Mouse (Mus musculus) thymus, postnatal 14 days (tissue): ENCODE results near the gene Mpped2.

Experiments
- DNase-seq: peaks from one replicate; pipeline ENCODE4 v3.0.0; 2021

The Mpped2 gene

DNA sequence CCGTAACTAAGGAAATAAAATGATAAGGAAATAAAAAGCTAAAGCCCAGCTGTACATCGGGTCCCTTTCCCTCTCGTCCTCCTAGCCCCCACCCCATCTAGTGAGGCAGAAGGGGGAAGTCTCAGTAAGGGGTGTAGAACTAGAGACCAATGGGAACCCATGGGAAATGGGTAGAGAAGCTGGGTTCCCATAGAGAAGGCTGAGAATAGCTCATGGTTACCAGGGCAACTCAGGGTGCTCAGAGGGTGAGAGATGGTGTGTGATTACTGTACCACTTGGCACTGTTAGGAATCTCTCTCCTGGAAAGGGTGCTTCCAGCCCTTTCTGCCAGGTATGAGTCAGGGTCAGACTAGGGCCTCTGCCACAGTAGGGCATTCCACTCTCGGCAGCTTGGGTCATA lies 54.3 kb downstream of the Mpped2 start:
- DNase-seq = no peak

DNA sequence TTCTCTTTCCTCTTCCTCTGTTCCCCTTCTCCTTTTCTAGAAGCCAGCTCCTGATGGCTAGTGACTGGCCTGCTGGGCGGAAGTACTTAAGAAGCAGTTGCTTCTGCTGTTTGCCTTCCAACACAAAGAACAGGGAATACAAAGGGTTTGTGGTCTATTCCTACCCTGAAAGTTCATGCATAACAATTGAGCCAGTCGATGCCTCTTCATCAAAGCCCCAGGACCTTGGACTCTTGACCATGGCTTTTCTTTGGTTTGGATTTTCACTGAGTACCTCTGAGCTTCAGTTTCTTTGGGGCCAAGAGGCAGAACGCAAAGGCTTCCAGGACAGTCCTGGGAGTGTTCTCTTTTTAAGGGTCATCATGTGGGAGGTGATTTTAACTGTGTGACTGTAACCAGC lies 57.8 kb downstream of the Mpped2 start:
- no peak for DNase-seq

DNA sequence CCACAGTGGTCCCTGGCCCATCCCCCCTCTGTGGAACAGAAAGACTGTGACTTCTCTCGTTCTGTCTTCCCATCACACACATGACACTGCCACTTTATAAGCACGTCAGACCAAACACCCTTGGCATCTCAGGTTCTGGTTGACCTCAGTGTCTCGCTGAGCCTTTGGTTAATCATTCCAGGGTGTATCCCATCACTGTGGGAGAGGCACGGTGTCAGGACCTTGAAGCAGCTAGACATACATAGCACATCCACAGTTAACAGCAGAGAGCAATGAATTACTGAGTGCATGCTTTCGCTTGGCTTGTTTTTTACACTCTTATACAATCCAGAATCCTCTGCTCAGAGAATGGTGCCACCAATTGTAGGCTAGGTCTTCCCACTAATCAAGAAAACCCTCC lies 60.6 kb downstream of the Mpped2 start:
- no peak for DNase-seq

DNA sequence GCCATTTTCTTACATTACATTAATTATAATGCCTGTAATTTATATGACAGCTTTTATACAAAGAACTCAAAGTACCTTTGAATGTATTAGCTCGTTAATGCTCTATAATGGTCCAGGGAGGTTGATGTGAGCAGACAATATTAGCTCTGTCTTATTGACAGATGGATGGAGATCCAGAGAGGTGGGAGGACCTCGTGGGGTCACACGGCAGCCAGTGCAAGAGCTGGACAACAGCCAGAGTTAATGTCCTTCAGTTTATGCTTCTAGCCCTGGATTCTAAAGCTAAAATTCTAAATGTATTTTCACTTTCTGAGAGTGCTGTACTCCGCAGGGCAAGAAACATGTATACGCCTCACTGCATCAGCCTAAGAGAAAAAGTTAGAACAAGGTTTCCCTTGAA lies 61.6 kb downstream of the Mpped2 start:
- DNase-seq = no peak

DNA sequence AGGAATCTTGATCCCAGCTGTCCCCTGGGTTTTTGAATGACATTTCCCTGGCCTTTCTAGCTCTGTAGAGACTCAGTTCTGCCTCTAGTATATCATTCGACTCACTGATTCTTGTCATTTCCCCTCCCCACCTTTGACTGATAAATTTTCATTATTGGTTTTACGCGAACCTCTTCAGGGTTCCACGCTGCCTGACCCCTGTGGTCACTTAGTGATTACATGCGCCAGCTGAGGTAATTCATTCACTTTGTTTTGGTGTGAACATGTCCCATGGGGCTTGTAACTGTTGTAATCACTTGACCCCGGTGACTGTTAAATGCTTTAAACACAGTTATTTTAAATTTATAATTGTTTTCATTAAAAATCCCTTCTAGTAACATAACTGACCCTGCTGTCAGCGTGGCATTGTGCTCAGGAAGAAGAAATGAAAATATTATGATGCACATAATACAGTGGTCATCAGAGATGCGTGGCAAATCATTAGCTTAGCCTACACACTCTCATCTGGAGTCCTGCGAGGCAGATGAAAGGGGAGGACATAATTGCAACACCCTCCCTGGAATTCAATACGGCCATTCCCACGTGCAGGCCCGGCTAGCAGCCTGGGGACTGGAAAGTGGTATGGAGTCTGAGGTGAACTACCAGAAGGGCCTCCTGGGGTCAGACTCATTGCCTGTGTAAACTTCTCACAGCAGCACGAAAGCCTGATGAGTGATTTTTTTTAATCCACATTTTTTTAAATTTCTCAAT lies 63.5 kb downstream of the Mpped2 start:
- DNase-seq = no peak

DNA sequence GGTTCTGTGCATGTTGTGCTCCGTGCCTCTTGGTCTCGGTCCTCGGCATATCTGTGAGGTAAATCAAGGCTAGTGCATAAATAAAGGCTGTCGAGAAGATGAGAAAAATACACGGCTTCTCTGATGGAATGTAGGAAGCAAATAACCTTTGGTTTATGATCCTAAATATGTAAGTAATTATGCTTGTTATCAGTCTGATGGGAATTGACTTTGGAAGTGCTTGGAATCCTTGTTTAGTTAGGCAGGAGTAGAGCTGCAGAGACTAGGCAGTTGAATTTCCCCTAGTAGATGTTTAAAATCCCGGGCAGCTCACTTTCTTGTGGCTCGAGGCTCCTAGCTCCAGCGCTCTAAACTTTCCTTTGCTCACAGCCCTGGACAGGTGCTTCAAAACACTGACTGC lies 69.9 kb downstream of the Mpped2 start:
- no peak for DNase-seq

DNA sequence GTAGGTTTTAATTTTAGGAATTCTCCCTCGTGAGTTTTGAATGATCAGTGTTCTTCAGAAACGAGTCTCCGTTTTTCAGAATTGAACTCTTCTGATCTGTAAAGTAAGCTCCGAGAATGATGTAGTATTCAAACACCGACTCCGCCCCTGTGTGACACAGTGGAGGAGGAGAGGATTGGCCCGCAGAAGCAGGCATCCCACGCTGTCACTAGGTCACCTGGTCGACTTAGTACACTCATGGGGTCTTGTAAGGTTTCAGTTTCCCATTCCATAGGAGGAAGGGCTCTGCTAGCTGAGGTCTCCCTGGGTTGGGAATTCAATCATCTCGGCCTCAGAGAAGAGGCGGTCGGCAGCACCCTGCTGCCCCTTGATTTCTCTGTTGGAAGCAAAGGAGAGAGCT lies 76.2 kb downstream of the Mpped2 start:
- DNase-seq = no peak

DNA sequence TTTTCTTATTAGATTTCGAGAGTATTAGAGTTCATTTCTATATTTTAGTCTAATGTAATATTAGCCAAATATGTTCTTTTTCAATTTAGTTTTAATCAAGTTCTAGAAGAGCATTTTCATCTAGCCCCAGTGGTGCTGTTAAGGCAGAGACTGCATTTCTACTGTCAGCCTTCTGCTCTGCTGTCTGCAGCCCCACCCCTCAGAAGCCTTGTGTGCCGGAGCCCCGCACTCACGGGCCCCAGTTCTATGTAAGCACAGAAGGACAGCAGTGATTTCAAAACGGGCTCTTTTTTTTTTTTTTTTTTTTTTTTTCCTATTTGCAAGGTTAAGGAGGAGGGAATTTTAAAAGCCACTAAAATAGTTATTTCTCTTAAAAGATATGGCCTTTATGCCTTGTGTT lies 79.6 kb downstream of the Mpped2 start:
- no peak for DNase-seq

DNA sequence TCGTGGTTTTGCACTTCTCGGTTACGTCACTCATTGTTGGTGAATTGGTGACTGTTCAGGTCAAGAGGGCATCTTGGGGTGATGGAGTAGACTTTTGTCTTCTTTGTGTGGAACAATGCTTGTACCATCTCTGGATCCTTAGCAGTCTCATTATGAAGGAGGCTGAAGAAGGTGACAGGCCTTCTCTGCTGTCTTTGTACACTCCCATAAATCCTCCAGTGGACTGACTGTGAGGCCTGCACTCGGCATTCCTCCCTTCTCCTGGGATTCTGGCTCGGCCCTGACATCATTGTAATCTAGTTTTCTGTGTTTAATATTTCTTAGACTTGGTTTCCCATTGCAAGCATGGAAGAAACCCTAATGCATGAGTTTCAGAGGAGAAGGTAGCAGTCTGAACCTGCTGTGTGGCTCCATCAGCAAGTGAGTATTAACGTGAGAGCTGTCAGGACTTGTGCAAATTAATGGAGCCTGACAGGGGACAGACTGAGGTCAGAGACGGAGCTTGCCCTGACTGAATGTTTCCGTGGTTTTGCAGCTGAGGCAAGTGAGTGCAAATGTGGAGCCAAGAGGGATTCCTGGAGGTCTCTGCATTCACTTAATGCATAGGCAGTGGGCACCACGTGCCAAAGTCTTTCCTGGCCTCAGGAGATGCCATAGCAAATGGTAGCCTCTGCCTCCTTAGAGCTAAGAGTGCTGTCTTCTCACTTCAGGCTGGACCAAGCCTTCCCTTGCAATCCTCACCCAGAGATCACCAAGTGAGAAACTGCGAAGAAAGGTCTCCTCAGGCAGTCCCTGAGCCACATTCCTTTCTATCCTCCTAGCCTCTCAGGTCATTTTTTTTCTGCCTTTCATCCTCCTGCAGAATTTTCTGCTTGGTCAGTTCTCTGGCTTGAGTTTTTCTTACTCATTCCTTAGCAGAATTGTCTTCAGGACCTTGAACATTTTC lies 81.5 kb downstream of the Mpped2 start:
- no peak for DNase-seq

DNA sequence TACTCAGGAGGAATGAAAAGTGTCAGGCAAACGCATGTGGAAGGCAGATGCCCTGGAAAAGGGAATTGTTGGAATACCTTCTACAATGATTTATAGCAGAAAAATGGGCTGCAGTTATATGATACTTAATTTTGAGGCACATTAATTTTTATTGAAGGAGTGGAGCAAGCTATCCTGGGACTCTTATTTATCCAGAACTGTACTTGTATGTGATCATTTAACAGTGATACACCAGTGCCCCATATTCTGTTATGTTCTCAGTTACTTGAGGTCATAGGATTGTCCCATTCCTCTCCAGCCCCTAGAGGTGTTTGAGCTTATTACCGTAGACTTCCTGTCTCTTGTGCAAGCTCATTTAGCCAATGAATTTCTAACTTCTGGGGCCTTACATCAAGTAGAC lies 82.9 kb downstream of the Mpped2 start:
- DNase-seq = no peak

DNA sequence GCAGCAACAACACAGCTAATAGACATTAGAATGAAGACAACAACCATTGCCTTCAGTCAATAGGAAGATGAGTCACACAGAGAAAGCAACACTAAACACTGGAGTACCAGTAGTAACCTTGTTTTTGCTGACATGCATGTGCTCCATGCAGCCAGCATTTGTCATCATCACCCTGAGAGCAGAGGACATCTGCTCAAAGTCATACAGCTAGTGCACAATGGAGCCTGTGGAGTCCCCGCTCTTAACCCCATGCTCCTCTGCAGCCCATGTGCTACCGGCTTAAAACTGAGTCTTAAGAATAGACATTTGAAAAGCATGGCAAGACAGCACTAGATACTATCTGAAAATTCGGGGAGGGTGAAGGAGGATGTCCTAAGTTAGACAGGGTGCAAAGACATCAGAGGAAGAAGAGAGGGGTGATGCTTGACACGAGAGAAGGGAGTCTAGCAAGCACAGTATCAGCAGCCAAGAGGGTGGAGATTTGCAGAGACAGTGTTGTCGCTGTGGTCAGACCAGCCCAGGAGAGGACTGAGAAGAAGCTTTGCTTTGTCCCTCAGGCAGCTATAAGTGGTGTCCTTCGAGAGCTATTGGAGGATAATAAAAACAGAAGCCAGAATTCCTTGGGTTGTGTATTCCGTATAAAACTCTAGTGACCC lies 85.9 kb downstream of the Mpped2 start:
- DNase-seq = no peak

DNA sequence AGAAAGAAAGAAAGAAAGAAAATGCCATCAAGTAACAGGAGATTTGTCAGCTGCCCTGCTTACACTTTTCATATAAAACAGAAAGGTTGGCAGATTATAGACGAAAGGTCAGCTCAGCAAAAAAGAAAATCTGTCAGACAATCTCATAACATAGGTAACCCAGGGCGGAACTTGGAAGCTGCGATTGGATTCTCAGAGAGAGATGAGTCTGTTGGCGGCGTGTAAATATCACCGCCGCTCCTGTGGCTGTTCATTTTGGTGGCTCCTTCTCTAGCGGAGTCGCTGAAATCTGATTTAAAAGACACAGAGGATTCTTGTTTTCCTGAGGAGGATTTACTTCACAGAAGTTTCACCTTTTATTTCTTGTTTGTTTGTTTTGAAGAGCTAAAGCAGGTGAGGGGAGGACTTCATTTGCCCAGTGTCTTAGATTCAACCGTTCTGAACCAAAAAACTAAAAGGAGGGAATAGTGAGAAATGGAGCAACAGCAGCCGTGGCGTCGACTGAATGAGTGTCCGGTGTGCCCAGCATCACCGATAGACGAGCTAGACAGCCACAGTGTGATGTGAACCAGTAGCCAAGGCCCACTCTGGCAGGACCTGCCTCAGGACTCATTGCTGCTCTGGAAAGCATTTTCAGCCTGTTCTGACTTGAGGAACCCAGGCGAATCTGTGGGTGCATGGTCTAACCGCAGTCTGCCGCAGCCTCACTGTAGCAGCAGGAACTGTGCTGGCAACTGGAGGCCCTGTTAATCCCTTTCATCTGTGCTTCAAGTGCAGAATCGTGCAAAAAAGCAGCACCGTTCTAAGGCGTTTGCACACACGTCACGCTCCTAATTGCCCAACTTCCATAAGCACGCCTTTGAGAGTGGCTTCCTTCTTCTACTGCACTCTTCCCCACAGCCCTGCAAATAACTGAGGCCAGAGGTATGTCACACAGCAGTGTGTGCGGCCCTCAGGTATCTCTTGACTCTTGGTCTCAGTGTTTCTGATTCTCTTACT lies 88.4 kb downstream of the Mpped2 start:
- no peak for DNase-seq

DNA sequence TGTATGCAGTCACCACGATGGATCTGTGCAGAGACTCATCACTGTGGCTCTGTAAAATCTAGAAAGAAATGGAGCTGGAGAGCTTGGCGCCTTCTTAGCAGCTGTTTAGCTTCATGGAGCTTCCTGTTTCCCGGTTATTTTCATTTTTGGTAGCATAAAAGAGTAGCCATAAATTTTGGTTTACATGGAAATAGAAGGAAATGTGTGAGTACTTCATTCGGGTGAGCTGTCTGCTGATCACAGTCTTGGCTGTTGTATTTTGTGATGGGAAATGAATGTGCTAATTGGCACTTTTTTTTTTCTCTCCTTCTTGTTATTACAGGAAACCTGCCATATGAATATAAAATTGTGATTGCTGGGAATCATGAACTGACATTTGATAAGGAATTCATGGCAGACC lies 90.2 kb downstream of the Mpped2 start:
- no peak for DNase-seq

DNA sequence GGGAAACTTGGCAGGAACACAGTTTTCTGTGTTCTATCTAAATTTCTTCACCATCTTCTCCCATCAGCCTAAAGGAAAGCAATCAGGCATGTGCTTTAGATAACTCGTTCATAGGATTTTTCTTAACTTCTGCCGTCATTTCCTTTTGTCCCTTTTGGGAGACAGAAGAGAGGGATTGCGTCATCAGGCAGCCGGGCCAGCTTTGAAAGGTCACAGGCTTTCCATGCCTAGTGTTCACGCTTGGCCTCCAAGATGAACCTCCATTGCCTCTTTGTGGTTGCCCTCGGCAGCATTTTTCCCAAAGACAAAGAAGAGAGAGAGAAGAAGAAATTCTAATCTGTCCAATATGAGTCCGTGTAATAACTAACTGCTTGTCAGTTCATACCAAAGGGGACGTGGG lies 95.0 kb downstream of the Mpped2 start:
- no peak for DNase-seq

DNA sequence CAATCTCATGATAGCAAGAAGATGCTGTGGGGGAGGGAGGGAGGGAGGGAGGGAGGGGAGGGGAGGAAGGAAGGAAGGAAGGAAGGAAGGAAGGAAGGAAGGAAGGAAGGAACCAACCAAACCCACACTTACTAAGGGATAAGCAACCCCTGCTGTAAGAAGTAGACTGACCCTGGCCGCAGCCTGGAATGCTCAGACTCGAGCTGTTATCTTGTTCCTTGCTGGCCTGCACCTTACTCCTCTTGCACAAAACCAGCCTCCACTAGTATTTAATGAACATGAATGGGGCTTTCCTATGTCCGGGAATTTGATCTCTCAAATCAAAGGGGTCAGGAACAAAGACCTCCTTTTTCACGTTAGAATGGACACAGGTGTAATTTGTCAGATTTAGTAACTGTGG lies 95.5 kb downstream of the Mpped2 start:
- DNase-seq = no peak

DNA sequence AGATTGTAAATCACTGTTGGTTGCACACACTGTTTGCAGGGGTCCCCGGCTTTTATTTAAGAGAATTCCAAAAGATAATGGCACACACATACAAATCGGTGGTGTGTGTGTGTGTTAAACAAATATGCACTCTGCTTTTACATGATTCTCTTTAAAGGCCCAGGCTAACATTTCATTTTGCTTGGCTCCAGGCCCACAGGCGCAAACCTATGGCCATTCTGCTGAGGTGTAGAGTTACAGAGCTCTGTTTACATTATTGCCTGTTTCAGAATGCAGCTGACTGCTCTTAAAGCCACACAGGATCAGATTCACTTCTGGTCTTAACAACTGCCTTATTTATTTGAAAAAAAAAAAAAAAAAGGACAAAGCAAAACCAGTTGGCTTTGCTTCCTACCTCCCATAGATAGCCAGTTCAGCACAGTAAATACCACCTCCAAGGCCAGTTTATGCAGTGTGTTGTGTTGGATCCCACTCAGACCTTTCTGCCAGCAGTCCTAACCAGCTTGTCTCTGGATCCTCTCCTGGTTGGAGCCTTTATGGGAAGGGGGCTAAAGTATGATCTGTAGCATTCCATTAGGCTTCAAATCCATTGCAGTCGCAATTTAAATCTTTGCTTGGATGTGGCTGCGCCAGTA lies 96.7 kb downstream of the Mpped2 start:
- DNase-seq = no peak

DNA sequence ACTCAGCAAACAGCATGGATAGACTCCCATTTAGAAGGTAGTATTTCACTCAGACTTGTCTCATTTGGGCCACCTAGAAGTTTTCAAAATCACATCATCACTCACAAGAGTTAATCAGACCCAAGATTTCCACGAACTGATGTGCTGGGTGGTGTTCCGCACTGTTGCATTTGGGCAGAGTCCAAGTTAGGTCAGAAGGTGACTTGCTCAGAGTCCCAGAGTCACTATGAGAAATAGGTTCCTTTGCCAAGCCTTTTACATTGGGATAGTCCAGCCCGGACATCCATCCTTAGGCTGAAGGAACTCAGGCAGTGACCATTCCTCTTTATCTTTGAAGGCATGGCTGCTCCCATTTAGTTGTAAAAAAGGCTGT lies 97.2 kb downstream of the Mpped2 start:
- no peak for DNase-seq

DNA sequence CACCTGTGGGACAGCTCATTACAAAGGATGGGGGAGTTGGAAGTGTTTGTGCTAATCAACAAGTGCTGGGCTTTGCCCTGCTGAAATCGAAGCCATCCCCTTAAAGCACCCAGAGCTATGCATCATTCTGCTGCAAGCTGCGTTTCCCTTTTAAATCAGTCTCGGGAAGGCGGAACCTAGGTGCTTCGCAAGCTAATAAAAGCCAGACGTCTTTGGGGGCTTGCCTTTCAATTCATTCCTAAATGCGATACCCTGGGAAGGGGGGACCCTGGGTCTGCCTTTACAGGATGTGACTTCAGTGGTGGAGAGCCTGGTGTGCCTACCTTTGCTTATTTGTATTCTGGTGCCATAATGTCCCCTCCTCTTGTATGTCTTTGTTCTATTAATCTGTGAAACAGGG lies 103.2 kb downstream of the Mpped2 start:
- DNase-seq = no peak

DNA sequence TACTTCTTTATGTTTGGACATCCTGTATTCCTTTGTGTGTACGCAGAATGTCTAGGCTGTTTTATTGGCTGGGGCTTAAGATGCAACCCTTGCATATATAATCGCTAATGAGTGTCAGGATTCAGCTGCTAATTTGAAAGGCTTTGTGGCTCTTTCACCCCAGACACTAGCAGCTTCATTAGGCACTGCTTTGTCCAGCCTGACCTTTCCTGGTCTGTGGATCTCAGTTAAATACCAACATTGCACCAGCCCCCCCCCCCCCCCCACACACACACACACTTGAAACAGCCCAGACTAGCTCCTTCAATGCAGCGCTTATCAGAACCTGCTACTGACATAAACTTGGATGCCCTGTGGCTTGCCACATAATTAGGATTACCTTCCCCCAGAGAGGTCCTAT lies 104.8 kb downstream of the Mpped2 start:
- no peak for DNase-seq

DNA sequence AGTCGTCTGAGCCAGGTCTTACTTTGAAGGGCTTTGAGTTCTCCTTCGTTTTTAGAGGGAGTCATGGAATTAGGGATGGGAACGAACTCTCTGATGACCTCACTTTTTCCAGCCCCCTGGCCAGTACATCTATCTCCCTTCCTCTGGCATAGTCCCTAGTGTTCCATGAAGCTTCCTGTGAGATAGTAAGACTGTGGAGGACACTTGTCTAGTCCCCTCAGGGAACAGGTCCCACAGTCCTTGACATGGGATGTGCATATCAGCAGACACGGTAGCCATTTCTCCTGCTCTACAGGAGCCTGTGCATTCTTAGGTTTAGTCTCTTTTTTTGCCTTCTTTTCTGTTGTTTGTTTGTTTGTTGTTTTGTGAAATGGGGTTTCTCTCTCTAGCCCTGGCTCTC lies 105.8 kb downstream of the Mpped2 start:
- no peak for DNase-seq

DNA sequence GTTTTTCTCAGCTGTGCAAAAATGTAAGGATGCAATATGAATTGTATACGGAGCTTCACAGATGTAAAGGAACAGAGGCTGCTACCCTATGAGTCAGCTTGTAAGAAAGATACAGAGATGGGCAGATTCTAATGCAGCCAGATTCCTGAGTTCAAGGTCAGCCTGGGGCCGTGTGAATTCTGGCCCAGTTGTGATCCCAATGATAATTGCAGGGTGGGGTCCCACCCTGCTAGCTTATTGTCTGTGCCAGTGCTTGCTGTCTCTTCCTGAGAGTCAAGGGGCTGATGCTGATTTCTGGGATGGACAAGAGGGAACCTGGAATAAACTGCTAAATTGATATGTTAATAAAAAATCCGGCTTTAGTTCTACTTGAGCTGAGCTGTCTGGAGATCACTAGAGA lies 122.8 kb downstream of the Mpped2 start:
- no peak for DNase-seq

DNA sequence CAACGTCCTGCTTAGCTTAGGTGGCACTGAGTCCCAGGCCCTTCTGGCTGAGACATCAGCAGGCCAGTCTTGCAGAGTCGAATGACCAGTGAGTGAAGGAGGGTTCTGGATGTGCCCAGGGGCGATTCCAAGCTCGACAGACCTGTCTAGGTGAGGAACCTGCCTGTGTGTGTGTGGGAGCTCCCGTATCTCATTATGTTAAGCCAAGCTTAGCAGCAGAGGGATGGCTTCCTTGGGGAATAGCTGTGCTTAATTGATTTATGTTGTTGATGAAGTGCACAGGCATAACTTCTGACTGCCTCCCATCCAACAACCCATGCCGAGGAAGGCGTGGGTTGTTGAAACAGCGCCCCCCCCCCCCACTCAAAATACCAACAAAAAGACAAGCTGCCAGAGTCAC lies 128.2 kb downstream of the Mpped2 start:
- DNase-seq = no peak
